Mouse (Mus musculus): ENCODE measurements around the gene Caprin2.

GRCm38 (mm10) chr6:148894888-148895772 is 907 bp downstream of the Caprin2 start:
- TF ChIP-seq CTCF (conservative IDR thresholded peaks at IDR 0.05; ENCODE audit: low read length) (no peak), NANOG (IDR thresholded peaks at IDR 0.05; ENCODE audit: borderline replicate concordance, low read length) (no peak), POU5F1 (IDR thresholded peaks at IDR 0.05; ENCODE audit: borderline replicate concordance, low read length) (no peak)

Measured in E14TG2a.4 (cell line).